Mouse (Mus musculus): Measurements from ENCODE around the gene Chid1. TPM values are rescaled to one million over a fixed set of nuclear protein-coding genes. Genes with fewer than 3 reads are reported as not detected.

Chid1 gene
- polyA plus RNA-seq, 1 experiment from 2014 or later, result 32.0 TPM

Other genes with a start within 250 kb of the Chid1 start
- gene Drd4, start 247.9 kb downstream of the Chid1 start, polyA plus RNA-seq (2016; fragmentation: Nextera tagmentation; extraction: Ambion mirVana), result 0.04 and 0.07 TPM in 2 replicates
- gene Deaf1, start 212.2 kb downstream of the Chid1 start, polyA plus RNA-seq (2016; fragmentation: Nextera tagmentation; extraction: Ambion mirVana), result 24.7 and 25.6 TPM in 2 replicates
- 24.3 and 24.8 TPM in 2 replicates for gene Tmem80, start 212.1 kb downstream of the Chid1 start, polyA plus RNA-seq (2016; fragmentation: Nextera tagmentation; extraction: Ambion mirVana)
- 4.9 and 5.6 TPM in 2 replicates for gene Eps8l2, start 201.0 kb downstream of the Chid1 start, polyA plus RNA-seq (2016; fragmentation: Nextera tagmentation; extraction: Ambion mirVana)
- gene Taldo1, start 147.7 kb downstream of the Chid1 start, polyA plus RNA-seq (2016; fragmentation: Nextera tagmentation; extraction: Ambion mirVana), result 516 and 525 TPM in 2 replicates
- 21.1 and 22.8 TPM in 2 replicates for gene Gatd1, start 125.7 kb downstream of the Chid1 start, polyA plus RNA-seq (2016; fragmentation: Nextera tagmentation; extraction: Ambion mirVana)
- 0.10 and 0.16 TPM in 2 replicates for gene Cend1, start 110.4 kb downstream of the Chid1 start, polyA plus RNA-seq (2016; fragmentation: Nextera tagmentation; extraction: Ambion mirVana)
- gene Slc25a22, start 102.0 kb downstream of the Chid1 start, polyA plus RNA-seq (2016; fragmentation: Nextera tagmentation; extraction: Ambion mirVana), result 26.0 and 27.1 TPM in 2 replicates
- 17.3 and 17.7 TPM in 2 replicates for gene Pidd1, start 95.8 kb downstream of the Chid1 start, polyA plus RNA-seq (2016; fragmentation: Nextera tagmentation; extraction: Ambion mirVana)
- 1,288 and 1,344 TPM in 2 replicates for gene Rplp2, start 92.5 kb downstream of the Chid1 start, polyA plus RNA-seq (2016; fragmentation: Nextera tagmentation; extraction: Ambion mirVana)
- gene Pnpla2, start 84.7 kb downstream of the Chid1 start, polyA plus RNA-seq (2016; fragmentation: Nextera tagmentation; extraction: Ambion mirVana), result 16.6 and 17.8 TPM in 2 replicates
- gene Cracr2b, start 78.8 kb downstream of the Chid1 start, polyA plus RNA-seq (2016; fragmentation: Nextera tagmentation; extraction: Ambion mirVana), result 3.7 and 5.8 TPM in 2 replicates
- 5.7 and 6.2 TPM in 2 replicates for gene Cd151, start 72.5 kb downstream of the Chid1 start, polyA plus RNA-seq (2016; fragmentation: Nextera tagmentation; extraction: Ambion mirVana)
- gene Polr2l, start 64.7 kb downstream of the Chid1 start, polyA plus RNA-seq (2016; fragmentation: Nextera tagmentation; extraction: Ambion mirVana), result 74.6 and 76.1 TPM in 2 replicates
- gene Tspan4, start 64.6 kb downstream of the Chid1 start, polyA plus RNA-seq (2016; fragmentation: Nextera tagmentation; extraction: Ambion mirVana), result 56.1 and 60.9 TPM in 2 replicates
- 91.6 and 92.0 TPM in 2 replicates for gene Ap2a2, start 22.3 kb upstream of the Chid1 start, polyA plus RNA-seq (2016; fragmentation: Nextera tagmentation; extraction: Ambion mirVana)
- gene Muc6, start 115.5 kb upstream of the Chid1 start, polyA plus RNA-seq (2016; fragmentation: Nextera tagmentation; extraction: Ambion mirVana), result 1.5 and 1.9 TPM in 2 replicates
- gene Muc2, start 150.5 kb upstream of the Chid1 start, polyA plus RNA-seq (2016; fragmentation: Nextera tagmentation; extraction: Ambion mirVana), result 0.14 and 0.17 TPM in 2 replicates
- not detected in 2 replicates for gene Muc5ac, start 249.1 kb upstream of the Chid1 start, polyA plus RNA-seq (2016; fragmentation: Nextera tagmentation; extraction: Ambion mirVana)